Mouse (Mus musculus) liver, postnatal 0 days (tissue): ENCODE results near the gene Golga4.

Source experiments
- CTCF ChIP-seq: sonication (generic); IDR thresholded peaks from 2 replicates; pipeline ENCODE4 v1.5.1; 2016; ENCODE audit warnings: antibody characterized with exemption, low read depth
- EP300 ChIP-seq: IDR thresholded peaks from 2 replicates; pipeline ENCODE4 v1.6.1; 2016; ENCODE audit warnings: antibody characterized with exemption, low read depth, mild to moderate bottlenecking

DNA sequence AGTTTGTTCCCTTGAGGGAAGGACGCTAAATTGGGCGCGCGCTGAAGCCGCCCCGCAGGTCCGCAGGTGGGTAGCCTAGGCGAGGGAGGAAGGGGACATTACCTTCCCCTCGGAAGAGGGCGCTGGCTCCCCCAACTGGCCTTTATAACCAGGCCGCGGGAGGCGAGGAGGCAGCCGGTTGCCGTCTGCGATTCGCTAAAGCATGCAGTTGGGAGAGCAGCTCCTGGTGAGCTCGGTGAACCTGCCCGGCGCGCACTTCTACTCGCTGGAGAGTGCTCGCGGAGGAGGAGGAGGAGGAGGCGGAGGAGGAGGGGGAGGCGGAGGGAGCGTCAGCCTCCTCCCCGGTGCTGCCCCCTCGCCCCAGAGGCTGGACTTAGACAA lies 27.6 kb upstream of the Golga4 start:
- TF ChIP-seq CTCF (0 out of 2 replicates have a peak, but pooled peaks have one; percentile 18), EP300 (no peak)
